Mouse (Mus musculus) midbrain, embryonic 15.5 days (tissue): Measurements from ENCODE around the gene Igfbp5. TPM values are rescaled to one million over a fixed set of nuclear protein-coding genes. Genes with fewer than 3 reads are reported as not detected.

ENCODE experiments used
- ATAC-seq: fragments of 200-750 bp; cut with Nextera tagmentation; replicated peaks from 2 replicates; pipeline ENCODE4 v1.8.0; 2017; ENCODE audit warnings: moderate TSS enrichment
- H3K27ac ChIP-seq: fragments of 300-500 bp; sonication (generic); 2 replicates; pipeline ENCODE4 v1.5.1; 2015; ENCODE audit warnings: mild to moderate bottlenecking, inconsistent platforms
- H3K27me3 ChIP-seq: fragments of 300-500 bp; sonication (generic); replicated peaks from 2 replicates; pipeline ENCODE4 v1.6.1; 2015; ENCODE audit warnings: inconsistent platforms
- H3K36me3 ChIP-seq: fragments of 300-500 bp; sonication (generic); replicated peaks from 2 replicates; pipeline ENCODE4 v1.6.1; 2015; ENCODE audit warnings: inconsistent platforms
- H3K4me1 ChIP-seq: fragments of 300-500 bp; sonication (generic); 2 replicates; pipeline ENCODE4 v1.6.1; 2015; ENCODE audit warnings: inconsistent platforms
- H3K4me2 ChIP-seq: fragments of 300-500 bp; sonication (generic); 2 replicates; pipeline ENCODE4 v1.6.1; 2015; ENCODE audit warnings: inconsistent platforms, mild to moderate bottlenecking, moderate library complexity
- H3K4me3 ChIP-seq: fragments of 300-500 bp; sonication (generic); 2 replicates; pipeline ENCODE4 v1.5.1; 2015; ENCODE audit warnings: mild to moderate bottlenecking, inconsistent platforms
- H3K9ac ChIP-seq: fragments of 300-500 bp; sonication (generic); 2 replicates; pipeline ENCODE4 v1.6.1; 2015; ENCODE audit warnings: mild to moderate bottlenecking, inconsistent platforms
- H3K9me3 ChIP-seq: fragments of 300-500 bp; sonication (generic); 2 replicates; pipeline ENCODE4 v1.6.1; 2016; ENCODE audit warnings: inconsistent platforms
- WGBS: fragments of 180-500 bp; shearing (Covaris S2); methylation state at CpG from one replicate; pipeline ENCODE4 v1.1.7; 2015; ENCODE audit warnings: mixed read lengths; 5-methylcytosine and 5-hydroxymethylcytosine counted together
- polyA plus RNA-seq: library from polyadenylated mRNA; unstranded; fragments of >200 nt; fragmentation: Nextera tagmentation; extraction: Ambion mirVana; gene quantifications from 2 replicates; pipeline ENCODE4 v1.2.1, GENCODE M21; 2015

Igfbp5 gene
- polyA plus RNA-seq, 1 experiment from 2014 or later, result 39.6 TPM

- Histone ChIP-seq H3K27ac (peak overlapping the region; percentile 84), H3K36me3 (no peaks in the 10 kb centered on the region), H3K9me3 (no peaks in the 10 kb centered on the region), H3K27me3 (no peaks in the 10 kb centered on the region), H3K4me3 (peak overlapping the region; percentile 81), H3K4me1 (peaks cover 45% of the 10 kb centered on the region), H3K9ac (peak overlapping the region; percentile 17; the same call in 1 of the 2 replicates), H3K4me2 (peak overlapping the region; percentile 92)
- WGBS, result 12% methylated on average over 12 of the region's 12 CpGs
- peak; percentile 37 for ATAC-seq
Measured at GRCm38 (mm10) chr1:72827411-72828315, 47.0 kb downstream of the Igfbp5 start.

DNA sequence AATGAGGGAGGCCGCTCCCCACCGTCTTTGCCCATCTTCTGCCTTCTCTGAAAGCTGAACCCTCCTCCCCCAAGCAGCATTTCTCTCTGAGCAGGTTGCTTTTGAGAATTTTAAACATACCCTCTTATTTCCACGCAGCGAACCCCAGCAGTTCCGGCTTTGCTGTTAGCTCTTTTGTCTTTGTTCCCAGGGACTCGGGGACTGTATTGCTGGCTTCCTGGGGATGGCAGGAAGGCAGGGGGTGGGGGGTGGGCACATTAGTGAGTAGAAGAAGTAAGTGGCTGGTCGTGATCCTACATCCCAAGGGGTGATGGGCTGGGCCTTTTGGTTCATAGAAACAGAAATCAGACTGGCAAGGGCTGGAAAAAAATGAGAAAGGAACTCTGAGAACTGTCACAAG lies 47.8 kb downstream of the Igfbp5 start:
- WGBS, result 3% methylated on average over 7 of the region's 7 CpGs
- H3K9me3 ChIP-seq, result no peaks in the 10 kb centered on the region
- H3K36me3 ChIP-seq, result no peaks in the 10 kb centered on the region
- peaks cover 41% of the 10 kb centered on the region for H3K4me1 ChIP-seq
- peak overlapping the region; percentile 84 for H3K27ac ChIP-seq
- peak; percentile 10 for ATAC-seq
- H3K4me3 ChIP-seq, result peak overlapping the region; percentile 81
- H3K9ac ChIP-seq, result peak overlapping the region; percentile 78
- no peaks in the 10 kb centered on the region for H3K27me3 ChIP-seq
- H3K4me2 ChIP-seq, result peak overlapping the region; percentile 92

DNA sequence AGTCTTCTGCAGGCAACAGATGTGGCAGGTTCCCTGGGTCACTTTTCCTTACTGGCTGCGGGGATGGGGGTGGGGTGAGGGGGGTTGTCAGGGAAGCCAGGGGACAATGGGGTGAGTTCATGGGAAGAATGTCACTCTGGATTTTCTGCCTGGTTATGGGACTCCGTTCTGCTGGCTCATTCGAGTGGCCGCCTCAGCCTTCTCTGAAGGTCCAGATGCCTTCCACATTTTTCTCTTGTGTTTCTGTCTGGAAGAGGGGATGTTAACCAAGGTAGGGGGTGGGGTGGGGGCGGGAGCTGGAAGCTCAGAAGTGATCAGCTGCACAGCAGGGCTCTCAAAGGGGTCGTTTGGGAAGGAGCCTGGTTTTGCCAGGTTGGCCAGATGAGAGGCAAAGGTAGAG lies 48.2 kb downstream of the Igfbp5 start:
- H3K36me3 ChIP-seq, result no peaks in the 10 kb centered on the region
- peak overlapping the region; percentile 81 for H3K4me3 ChIP-seq
- 1% methylated on average over 6 of the region's 6 CpGs for WGBS
- peak overlapping the region; percentile 84 for H3K27ac ChIP-seq
- peaks cover 41% of the 10 kb centered on the region for H3K4me1 ChIP-seq
- H3K9me3 ChIP-seq, result no peaks in the 10 kb centered on the region
- H3K4me2 ChIP-seq, result peak overlapping the region; percentile 92
- no peak for ATAC-seq
- no peaks in the 10 kb centered on the region for H3K27me3 ChIP-seq
- H3K9ac ChIP-seq, result peak overlapping the region; percentile 78

DNA sequence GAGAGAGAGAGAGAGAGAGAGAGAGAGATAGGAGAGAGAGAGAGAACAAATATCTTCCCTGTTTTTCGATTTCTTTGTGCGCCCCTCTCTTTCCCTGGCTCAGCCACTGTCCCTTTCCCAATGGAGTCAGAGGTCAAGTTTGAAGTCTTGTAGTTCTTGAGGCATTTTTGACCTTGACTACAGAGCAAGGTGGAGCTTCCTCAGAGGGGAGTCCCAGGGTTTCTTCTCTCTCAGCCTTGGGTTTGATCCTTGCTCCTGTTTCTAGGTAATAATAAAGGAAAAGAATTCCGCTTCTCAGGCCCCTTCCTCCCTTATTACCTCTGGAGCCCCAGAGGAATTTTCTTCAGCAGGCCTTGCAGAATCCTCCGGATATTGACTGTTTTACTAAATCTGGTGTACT lies 48.8 kb downstream of the Igfbp5 start:
- H3K27ac ChIP-seq, result peak overlapping the region; percentile 84
- no peaks in the 10 kb centered on the region for H3K27me3 ChIP-seq
- H3K9ac ChIP-seq, result peak overlapping the region; percentile 78; the same call in 1 of the 2 replicates
- 7% methylated on average over 4 of the region's 4 CpGs for WGBS
- H3K9me3 ChIP-seq, result no peaks in the 10 kb centered on the region
- peak overlapping the region; percentile 81 for H3K4me3 ChIP-seq
- H3K36me3 ChIP-seq, result no peaks in the 10 kb centered on the region
- peak overlapping the region; percentile 92 for H3K4me2 ChIP-seq
- peaks cover 41% of the 10 kb centered on the region for H3K4me1 ChIP-seq
- ATAC-seq, result no peak

GRCm38 (mm10) chr1:72825286-72825685 lies 49.4 kb downstream of the Igfbp5 start:
- Histone ChIP-seq H3K4me2 (peak overlapping the region; percentile 92), H3K9me3 (no peaks in the 10 kb centered on the region), H3K4me3 (peak overlapping the region; percentile 81), H3K27ac (peak overlapping the region; percentile 45; the same call in 1 of the 2 replicates), H3K9ac (peak overlapping the region; percentile 78), H3K27me3 (no peaks in the 10 kb centered on the region), H3K4me1 (peaks cover 41% of the 10 kb centered on the region), H3K36me3 (no peaks in the 10 kb centered on the region)
- ATAC-seq, result no peak
- 0% methylated on average over 20 of the region's 20 CpGs for WGBS

DNA sequence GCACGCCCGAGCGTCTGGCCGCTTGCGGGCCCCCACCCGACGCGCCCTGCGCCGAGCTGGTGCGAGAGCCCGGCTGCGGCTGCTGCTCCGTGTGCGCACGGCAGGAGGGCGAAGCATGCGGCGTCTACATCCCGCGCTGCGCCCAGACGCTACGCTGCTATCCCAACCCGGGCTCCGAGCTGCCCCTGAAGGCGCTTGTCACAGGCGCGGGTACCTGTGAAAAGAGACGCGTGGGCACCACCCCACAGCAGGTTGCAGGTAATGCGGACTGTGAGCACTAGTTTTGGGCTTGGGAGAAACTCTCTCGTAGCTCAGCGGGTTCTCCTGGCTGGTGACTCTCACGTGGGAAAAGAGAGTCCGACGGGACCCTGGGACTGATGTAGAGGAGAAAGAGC lies 50.0 kb downstream of the Igfbp5 start:
- peaks cover 38% of the 10 kb centered on the region for H3K4me1 ChIP-seq
- no peaks in the 10 kb centered on the region for H3K27me3 ChIP-seq
- H3K4me2 ChIP-seq, result peak overlapping the region; percentile 92
- no peaks in the 10 kb centered on the region for H3K36me3 ChIP-seq
- peak; percentile 62 for ATAC-seq
- peak overlapping the region; percentile 78 for H3K9ac ChIP-seq
- WGBS, result under 1% methylated on average over 37 of the region's 37 CpGs
- peak overlapping the region; percentile 83 for H3K27ac ChIP-seq
- H3K9me3 ChIP-seq, result no peaks in the 10 kb centered on the region
- H3K4me3 ChIP-seq, result peak overlapping the region; percentile 81

DNA sequence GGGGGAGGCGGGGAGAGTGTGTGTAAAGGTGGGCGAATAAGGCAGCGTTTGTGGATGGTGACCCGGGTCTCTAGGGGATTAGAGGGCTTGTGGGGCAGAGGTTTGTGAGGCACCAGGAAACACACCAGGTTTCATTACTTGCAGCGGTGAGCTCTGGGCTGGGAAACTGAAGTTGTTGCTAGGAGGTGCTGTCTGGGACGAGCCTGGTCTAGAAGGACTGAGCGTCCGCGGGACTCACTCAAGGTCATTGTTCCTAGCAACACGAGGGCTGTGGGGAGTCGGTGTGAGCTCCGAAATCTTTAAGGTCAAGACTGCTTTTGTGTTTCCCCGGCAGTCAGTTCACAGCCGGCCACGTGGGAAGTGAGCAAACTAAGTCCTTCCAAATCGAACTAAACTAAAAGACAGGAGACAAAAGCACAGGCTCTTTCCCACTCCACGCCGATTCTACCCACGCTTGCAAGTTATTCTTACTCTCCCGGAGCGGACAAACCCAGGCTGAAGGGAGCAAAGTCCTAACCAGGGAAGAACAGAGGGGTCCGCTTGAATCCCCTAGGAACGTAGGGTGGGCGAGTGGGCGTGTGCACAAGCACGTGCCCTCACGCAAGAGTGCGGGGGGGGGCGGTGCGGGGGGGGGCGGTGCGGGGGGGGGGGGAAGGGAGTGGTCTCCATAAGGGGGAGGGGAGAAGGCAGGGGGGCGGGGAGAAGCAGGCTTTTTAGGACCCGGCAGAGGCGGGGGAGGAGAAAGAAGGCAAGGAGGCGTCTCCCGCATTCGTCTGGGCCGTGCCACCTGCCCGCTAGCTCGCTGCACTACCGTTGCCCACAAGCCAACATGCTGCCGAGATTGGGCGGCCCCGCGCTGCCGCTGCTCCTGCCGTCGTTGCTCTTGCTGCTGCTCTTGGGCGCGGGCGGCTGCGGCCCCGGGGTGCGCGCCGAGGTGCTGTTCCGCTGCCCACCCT lies 50.7 kb downstream of the Igfbp5 start, which contains the start of gene Igfbp2:
Igfbp2 (plus strand) TSS at position 753 of the 956 bp plus-strand sequence.
- Histone ChIP-seq H3K4me1 (peaks cover 38% of the 10 kb centered on the region), H3K9me3 (no peaks in the 10 kb centered on the region), H3K9ac (peak within 1 kb of the TSS; percentile 78), H3K36me3 (no peaks in the 10 kb centered on the region), H3K4me2 (peak within 1 kb of the TSS; percentile 92), H3K4me3 (peak within 1 kb of the TSS; percentile 81), H3K27ac (peak within 1 kb of the TSS; percentile 83), H3K27me3 (no peaks in the 10 kb centered on the region)
- ATAC-seq, result peak; percentile 84
- under 1% methylated on average over 46 of the region's 58 CpGs for WGBS

DNA sequence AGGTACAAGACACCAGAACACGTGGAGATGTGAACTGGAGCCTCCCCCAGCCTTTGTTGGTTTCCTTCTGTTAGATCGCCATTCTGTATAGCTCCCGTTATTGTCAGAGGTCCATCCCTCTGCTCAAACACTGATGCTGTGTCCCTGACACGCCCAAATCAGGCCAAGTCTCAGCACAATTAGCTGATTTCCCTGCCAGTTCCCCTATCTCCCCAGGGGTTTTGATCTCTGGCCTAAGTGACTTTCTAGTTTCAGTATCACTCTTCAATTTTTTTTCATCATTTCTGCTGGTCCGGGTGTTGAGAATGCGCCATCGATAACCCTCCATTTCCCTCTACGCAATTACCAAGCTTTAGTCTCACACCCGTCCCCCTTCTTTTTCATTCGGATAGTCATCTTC lies 51.8 kb downstream of the Igfbp5 start:
- no peak for ATAC-seq
- Histone ChIP-seq H3K36me3 (no peaks in the 10 kb centered on the region), H3K4me2 (no peak overlapping the region), H3K4me1 (peaks cover 33% of the 10 kb centered on the region), H3K4me3 (no peak overlapping the region), H3K9ac (no peak overlapping the region), H3K9me3 (no peaks in the 10 kb centered on the region), H3K27me3 (no peaks in the 10 kb centered on the region), H3K27ac (no peak overlapping the region)
- WGBS, result 66% methylated on average over 10 of the region's 10 CpGs

DNA sequence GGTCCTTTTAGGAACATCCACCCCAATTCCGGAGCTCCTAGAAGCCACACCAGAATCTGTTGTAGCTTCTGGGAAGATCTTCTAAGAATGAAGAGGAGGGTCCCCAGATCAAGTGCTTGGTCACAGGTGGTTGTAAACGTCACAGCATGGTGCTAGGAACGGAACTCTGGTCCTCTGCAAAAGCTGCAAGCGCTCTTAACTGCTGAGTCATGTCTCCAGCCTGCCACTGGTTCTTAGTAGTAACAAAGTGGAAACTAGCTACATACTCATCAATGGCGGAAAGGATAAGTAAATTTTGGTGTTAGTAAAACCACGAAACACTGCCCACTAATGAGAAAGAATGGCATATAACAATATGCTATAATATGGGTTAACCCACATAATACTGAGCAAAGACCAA lies 54.7 kb downstream of the Igfbp5 start:
- Histone ChIP-seq H3K27ac (no peak overlapping the region), H3K9ac (no peak overlapping the region), H3K4me3 (no peak overlapping the region), H3K4me2 (no peak overlapping the region), H3K9me3 (no peaks in the 10 kb centered on the region), H3K36me3 (no peaks in the 10 kb centered on the region), H3K27me3 (no peaks in the 10 kb centered on the region), H3K4me1 (peaks cover 12% of the 10 kb centered on the region)
- ATAC-seq, result no peak
- WGBS, result 92% methylated on average over 6 of the region's 6 CpGs

DNA sequence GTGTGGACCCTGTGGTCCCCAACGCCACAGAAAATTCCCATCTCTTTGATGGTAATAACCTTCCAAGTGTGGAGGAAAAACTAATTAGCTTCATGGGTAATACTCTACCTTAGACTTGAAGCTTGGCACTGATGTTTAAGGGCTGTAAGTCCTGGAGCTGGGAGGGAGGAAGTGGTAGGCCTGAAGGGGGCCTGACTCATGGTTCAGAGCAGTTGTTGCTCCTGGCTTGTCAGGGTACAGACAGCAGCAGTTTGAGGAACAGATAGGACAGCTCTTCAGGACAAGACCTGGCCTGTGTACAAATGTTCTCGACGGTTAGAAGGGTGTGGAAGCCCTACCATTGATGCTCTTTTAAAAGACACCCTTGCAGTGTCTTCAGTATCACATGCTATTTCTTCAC lies 59.1 kb downstream of the Igfbp5 start:
- WGBS, result 85% methylated on average over 3 of the region's 3 CpGs
- H3K27ac ChIP-seq, result no peak overlapping the region

GRCm38 (mm10) chr1:72815184-72815583 lies 59.5 kb downstream of the Igfbp5 start:
- H3K4me2 ChIP-seq, result no peak overlapping the region
- H3K4me1 ChIP-seq, result peaks cover 16% of the 10 kb centered on the region
- no peaks in the 10 kb centered on the region for H3K9me3 ChIP-seq
- no peak for ATAC-seq
- no peak overlapping the region for H3K9ac ChIP-seq
- H3K4me3 ChIP-seq, result no peak overlapping the region
- H3K27me3 ChIP-seq, result no peaks in the 10 kb centered on the region
- 56% methylated on average over 5 of the region's 5 CpGs for WGBS
- no peaks in the 10 kb centered on the region for H3K36me3 ChIP-seq
- no peak overlapping the region for H3K27ac ChIP-seq

More for the DNA sequence above, 59.1 kb downstream of the Igfbp5 start:
- no peaks in the 10 kb centered on the region for H3K9me3 ChIP-seq
- ATAC-seq, result no peak
- no peaks in the 10 kb centered on the region for H3K27me3 ChIP-seq
- no peak overlapping the region for H3K4me3 ChIP-seq
- H3K36me3 ChIP-seq, result no peaks in the 10 kb centered on the region
- peaks cover 16% of the 10 kb centered on the region for H3K4me1 ChIP-seq
- H3K9ac ChIP-seq, result no peak overlapping the region
- H3K4me2 ChIP-seq, result no peak overlapping the region
